Mouse (Mus musculus) granulocyte monocyte progenitor cell, adult 5-6 weeks (primary cell): ENCODE measurements around the gene 2310034G01Rik. TPM values are rescaled to one million over a fixed set of nuclear protein-coding genes. Genes with fewer than 3 reads are reported as not detected.

Experiments
- ATAC-seq: replicated peaks from 2 replicates; pipeline ENCODE4 v1.8.0; 2016; ENCODE audit warnings: mild to moderate bottlenecking, moderate TSS enrichment, inconsistent platforms; ENCODE audit not compliant: poor library complexity, severe bottlenecking
- total RNA-seq, 2 experiments: library from RNA; stranded (forward) in 1 of 2; stranded (reverse) in 1 of 2; fragments of 200-712, 200-1000 nt in 1 of 2; fragments of >200 nt in 1 of 2; fragmentation: Nextera tagmentation in 1 of 2; gene quantifications; 2 replicates each; pipeline ENCODE4 v1.2.3; 2014 to 2017

Gene 2310034G01Rik
- total RNA-seq, 2 experiments from 2014 or later = 1.4 to 5.6 TPM

DNA sequence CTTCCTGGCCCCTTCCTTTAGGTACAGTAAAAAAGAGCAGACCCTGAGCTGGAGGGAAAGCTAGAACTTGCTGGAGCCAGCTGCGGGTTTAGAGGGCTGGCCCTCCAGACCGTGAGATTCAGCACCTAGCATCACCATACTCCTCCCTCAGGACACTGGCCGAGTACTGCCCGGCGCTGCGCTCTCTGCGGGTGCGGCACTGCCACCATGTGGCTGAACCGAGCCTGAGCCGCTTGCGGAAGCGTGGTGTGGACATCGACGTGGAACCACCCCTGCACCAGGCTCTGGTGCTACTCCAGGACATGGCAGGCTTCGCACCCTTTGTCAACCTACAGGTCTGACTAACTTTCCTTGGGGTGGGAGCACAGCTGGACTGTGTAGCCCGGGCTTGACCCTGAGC is 20.2 kb downstream of the 2310034G01Rik start:
- ATAC-seq = peak; percentile 78

DNA sequence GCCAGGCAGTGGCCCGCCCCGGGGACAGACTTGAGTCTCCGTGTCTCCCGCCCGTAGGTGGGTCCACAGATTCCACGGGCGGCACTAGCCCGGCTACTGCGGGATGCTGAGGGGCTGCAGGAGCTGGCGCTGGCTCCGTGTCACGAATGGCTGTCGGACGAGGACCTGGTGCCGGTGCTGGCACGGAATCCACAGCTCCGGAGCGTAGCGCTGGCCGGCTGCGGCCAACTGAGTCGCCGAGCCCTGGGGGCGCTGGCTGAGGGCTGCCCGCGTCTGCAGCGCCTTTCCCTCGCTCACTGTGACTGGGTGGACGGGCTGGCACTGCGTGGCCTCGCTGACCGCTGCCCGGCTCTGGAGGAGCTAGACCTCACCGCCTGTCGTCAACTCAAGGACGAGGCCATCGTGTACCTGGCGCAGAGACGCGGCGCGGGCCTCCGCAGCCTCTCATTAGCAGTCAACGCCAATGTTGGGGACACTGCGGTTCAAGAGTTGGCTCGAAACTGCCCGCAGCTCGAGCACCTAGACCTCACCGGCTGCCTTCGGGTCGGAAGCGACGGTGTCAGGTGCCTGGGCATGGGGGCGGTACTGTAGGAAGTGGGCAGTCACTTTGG is 21.0 kb downstream of the 2310034G01Rik start:
- no peak for ATAC-seq

DNA sequence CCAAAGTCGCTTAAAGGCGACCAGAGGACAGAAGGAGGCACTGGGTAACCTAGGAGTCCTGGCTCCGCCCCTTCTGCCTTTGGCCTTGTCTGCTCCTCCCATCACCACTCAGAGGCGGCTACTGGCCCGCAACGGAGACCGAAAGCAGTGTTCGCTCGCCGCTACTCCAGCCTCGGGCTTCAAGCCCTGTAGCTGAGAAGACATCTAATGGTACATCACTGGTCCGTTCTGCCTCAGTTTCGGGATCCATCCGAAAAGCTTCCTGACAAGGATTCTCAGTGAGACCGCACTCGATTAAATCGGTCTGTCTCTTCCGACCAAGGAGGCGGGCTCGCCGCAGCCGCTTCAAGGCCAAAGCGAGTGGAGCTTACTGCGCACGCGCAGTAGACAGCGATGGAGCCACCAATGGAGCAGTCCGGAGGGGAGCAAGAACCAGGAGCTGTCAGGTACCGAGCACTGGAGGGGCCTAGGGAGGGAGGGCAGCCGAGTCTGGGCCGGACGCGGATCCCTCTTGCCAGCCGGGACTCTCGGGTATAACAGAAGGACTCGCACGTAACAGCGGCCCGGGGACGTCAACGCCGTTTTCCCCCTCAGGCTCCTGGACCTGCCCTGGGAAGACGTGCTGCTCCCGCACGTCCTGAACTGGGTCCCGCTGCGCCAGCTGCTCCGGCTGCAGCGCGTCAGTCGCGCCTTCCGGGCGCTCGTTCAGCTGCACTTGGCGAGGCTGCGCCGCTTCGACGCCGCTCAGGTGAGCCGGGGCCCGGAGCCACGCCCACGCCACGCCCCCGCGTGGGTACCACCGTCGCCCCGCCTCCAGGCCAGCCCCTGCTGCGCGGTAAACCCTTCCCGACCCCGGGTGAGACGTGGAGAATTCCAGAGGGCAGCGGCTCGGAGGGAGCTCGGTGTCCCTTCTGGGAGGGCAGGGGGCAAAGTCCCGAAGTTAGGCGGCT is 21.7 kb downstream of the 2310034G01Rik start, which contains the start of gene Fbxl15:
Gene Fbxl15 (plus strand): TSS at position 104 of the 950 bp plus-strand sequence.
- ATAC-seq = peak; percentile 66

DNA sequence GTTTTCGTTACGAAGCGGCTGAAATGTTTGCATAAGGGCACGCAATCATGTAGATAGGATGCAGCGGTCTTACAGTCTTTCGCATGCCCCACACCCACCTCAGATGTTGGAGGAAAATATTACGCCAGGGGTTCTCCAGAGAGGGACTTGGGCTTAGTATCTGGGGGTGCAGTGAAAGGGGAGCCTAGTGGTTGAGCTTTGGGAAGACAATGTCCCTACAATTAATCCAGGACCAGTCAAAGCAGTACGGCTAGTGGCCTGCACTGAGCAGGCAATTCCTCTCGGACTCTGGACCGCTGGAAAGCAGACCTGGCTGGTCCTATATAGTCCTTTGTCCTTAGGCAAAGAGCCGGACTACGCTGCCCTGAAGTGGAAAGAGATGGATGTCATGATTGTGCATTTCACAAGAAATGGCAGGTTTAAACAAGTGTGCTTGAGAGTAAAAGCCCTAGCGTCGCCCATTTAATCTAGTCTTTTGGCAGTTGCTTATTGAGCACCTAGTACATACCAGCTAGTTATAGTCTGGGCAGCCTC is 22.5 kb downstream of the 2310034G01Rik start:
- no peak for ATAC-seq

DNA sequence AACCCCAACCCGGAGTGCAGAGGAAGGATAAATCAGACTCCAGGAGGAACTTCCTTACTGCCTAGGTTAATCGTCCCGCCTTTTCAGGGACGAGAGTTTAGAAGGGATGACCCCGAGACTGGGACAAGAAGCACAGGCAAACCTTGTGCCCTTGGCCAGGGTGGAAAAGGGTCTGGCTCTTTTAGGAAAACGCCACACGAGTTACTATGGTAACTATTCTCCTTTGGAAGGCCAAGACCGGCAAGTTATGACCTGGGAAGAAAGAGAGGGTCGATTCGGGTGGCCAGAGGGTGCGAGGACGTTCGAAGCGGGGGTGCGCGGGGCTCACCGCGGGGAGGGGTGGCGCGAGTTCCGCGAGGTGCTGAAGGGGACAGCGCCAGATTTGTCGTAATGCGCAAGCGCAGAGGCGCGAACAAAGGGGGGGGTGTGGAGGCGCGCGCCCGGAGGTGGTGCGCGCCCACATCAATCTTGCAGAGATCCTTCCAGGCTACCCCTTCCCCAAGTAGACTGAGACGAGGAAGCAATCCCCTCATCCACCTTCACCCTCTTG is 23.3 kb downstream of the 2310034G01Rik start, which contains the start of gene Psd:
Gene Psd (minus strand): TSS at position 401 of the 550 bp plus-strand sequence.
- ATAC-seq = peak; percentile 25; the same call in 1 of the 2 replicates

DNA sequence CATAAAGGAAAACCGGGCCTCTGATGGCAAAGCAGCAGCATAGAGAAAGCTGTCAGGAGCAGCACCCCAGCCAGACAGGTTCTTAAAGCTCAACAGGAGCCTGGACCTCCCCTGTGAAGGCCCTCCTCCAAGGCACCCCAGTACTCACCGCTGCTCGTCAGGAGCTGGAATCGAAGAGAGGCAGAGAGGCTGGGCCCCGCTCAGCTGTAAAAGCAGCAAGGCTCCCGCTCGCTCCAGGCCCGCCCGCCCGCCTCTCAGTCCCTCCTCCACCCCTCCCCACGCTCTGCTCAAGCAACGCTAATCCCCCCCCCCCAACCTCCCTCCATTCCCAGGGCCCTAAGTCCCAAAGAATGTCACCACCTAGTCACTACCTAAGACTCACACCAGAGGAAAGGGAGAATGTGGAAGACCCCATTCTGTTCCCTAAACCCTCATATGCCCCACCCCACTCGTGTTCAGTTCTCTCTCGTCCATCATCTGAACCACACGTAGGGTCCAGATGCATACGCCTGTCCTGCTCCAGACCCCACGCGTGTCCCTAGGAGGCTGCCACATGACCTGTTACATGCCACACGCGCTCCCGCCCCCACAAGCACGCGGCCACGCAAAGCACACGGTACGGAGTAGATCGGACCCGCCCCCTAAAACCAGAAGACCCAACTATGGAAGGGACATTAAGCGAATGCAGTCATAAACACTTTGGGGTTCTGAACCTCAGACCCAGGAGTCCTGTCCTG is 23.9 kb downstream of the 2310034G01Rik start:
- no peak for ATAC-seq

DNA sequence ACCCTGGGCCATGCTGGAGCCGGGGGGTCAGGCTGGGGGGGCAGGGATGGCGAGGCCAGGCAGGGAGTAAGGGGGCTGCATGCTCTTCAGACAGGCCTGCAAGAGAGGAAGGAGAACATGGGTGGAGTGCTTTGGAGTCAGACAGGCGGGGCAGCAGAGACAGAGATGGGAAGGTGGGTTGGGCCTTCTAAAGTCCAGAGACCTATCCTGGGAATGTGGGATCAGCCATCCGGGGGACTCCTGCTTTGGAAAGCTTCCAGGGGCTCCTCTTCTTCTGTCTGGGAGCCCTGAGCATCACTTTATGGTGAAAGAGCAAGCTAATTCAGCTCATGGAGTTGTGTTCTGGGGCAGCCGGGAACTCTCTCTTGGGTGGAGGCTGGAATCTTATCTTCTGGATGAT is 25.2 kb downstream of the 2310034G01Rik start:
- ATAC-seq = no peak

DNA sequence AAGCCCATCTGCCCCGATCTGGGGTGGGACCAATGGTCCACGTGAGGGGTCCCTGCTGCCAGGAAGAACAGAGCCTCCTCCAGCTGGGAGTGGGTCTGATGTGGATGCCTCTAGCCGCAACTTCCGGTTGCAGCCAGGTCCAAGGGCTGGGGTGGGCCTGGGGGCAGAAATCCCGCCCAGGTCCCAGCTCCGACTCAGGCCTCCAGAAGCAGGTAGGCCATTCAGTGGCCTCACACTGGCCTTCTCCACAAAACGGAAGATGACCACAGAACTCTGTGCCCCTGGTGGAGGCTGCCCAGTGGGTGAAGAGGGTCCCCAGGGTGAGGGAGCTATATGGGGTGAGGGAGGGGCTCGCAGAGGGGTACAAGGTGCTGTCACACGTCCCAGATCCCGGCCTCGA is 25.7 kb downstream of the 2310034G01Rik start:
- ATAC-seq = no peak

DNA sequence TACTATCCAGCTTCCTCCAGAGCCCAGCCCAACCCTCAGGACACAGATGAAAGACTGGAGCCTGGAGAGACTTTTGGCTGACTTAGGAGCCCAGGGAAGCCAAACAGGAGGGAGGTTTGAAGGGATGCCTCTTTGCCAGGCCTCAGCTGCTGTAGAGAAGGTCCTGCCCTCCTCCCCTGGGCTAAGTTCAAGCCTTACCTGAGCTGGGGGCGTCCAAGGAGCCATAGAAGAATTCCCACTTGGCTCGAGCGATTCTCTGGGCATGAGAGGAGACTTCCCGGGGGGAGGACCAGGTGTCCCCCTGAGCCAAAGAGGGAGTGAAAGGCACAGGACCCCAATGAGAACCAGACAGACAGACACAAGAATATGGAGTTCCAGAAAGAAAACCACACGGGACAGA is 26.4 kb downstream of the 2310034G01Rik start:
- no peak for ATAC-seq

DNA sequence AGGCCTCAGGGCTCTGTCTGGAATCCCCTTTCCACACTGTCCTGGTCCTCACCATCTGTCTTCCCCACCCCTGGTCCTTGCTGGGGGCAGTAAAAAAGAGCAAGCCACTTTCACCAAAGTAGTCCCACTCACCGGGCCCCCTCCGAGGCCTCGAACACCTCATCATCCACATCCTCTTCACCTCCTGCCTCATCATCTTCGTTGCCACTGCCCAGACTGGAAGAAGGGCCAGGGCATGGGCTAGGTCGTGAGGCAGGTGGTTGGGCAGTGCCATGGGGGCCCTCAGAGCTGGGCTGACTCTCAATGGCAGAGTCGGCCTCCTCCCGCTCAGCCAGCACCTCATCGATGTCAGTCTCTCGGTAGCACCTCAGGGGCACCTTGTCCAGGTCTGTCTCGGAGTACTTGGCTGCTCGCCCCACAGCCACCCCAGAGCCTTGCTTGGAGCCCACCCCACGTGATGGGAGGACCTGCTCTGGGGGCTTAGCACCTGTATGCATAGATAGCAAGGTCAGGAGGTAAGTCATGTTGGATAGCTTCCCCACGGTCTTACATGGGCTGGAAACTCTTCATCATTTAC is 27.0 kb downstream of the 2310034G01Rik start:
- no peak for ATAC-seq

DNA sequence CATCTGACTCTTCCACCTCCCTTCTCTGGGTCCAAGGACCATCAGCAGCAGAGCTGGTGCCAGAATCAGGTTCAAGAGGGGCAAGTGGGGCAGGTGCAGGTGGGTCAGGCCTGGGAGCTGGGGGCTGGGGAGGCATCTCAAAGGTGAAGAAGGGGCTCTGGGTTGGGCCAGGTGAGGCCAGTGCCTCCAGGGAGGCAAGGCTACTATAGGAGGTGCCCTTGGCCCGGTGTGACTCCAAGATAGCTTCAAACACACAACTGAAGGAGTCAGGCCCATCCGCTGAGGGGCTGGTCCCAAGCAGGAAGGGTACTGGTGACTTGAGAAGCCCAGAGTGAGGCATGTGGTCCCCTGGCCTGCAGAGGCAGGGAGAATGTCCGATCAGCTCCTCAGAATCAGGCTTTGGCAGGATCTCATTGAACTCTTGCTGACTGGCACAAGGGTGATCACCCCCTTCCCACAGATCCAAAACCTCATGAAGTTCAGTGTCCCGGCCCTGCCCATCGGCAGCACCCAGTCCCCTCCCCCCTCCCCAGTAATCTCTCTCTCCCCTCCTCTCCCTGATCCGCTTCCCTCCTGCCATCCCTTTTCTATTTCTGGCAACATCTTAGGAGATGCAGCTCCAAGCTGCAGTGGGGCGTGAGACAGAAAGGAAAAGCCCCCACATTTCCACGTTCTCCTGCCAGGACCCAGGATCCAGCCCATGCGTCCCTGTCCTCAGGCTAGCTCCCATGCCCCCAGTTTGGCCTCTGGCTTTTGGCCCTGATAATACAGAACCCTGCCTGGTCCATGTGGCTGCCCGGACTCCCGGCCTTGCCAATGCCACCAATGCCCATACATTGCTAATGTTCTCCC is 27.7 kb downstream of the 2310034G01Rik start:
- ATAC-seq = no peak

DNA sequence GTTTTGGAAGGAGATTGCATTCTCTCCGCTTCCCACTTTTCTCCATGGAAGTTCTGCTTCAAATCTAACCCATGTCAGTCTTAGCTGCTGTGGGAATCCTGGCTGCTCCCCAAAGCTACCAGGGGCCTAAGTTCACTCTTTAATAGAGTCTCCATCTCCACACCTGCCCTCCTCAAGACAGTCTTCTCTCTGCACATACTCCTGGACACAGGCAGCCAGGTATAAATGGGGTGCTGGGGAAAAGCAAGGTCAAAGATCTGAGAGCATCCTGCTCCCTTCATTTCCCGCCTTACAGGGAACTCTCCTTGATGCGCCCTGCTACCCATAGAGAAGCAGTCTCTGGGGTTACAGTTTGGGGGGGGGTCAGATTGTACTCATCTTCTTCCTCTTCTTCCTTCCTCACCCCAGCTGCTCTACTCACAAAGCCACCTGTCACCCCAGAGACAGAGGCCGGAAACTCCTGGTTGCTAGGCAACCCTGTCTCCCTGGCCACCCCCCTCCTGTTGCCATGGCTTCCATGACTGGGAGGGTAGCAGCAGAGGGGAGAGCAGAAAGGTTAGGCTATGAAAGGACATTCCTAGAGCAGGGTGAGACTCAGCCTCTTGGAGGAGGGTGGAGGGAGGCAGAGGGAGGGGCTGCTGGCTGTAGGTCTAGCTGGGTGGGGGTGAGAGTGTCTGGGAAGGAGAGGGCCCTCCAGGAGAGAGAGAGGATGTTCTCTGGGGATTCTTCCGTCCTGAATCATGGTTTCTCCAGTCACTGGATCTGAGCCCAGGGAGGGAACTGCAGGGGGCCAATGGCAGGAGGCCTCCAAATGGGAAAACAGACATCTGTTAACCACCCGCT is 28.8 kb downstream of the 2310034G01Rik start:
- no peak for ATAC-seq

DNA sequence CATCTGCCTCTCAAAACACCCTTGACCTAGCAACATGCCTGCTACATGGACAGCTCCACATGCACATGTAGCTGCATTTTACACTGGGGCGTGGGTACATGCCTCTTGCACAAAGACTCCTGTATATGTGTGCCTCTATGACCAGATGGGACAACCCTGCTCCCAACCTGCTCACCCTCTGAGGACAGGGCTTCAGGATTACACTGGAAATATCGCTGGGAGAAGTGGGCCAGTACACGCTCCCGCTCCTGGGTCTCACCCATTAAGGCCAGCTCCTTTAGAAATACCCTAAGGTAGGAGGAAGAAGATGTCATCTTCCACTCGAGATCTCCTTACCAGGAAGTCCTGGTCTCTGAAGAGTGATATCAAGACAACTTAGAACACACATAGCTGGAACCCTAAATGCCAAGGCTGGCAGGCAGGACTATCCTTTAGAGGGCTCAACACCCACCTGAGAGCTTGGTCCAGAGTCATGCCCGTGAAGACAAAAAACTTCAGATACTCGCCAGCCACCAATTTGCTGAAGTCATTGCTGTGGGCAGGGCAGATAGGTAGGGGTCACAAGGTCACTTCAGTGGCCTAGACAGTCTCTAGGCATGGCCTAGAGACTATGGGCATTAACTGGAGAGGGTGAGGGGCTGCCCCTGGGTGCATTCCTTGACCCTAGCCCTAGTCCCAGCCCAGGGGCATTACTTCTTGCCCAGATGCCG is 29.9 kb downstream of the 2310034G01Rik start:
- no peak for ATAC-seq

DNA sequence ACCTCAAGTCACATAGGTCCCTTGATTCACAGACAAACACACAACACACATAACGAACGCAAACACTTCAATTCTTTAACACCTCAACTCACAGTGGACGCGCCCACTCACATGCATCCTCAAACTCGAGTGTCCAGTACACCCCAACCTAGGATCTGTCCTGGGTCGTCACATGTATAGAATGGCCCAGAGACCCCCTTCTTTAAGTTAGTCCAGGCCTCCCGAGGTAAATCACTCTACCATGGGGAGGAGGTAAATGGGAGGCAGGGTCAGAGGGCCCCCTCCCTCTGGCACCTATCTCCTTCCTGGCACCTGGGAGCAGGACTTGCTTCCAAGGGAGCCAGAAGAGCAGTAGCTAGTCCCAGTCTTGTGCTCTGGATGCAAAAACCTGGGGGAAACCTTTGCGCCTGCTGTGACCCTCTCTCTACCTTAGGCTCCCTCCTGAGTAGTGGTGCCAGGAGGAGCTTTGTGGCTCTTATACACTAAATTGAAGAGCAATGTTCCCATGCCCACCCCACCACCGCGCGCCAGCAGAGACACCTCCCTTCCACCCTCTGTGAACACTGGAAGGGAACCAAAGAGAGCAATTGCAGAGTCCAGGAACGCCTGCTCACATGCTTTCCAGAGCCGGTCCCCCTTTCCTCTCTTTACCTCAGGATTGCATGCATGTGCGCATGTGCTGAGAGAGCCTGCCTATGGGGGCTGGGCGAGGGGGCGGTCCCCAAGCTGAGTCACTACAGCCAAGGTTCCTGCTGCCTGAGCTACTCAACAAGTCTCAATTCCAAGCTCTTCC is 31.3 kb downstream of the 2310034G01Rik start:
- ATAC-seq = 0 out of 2 replicates have a peak, but pooled peaks have one; percentile 32

DNA sequence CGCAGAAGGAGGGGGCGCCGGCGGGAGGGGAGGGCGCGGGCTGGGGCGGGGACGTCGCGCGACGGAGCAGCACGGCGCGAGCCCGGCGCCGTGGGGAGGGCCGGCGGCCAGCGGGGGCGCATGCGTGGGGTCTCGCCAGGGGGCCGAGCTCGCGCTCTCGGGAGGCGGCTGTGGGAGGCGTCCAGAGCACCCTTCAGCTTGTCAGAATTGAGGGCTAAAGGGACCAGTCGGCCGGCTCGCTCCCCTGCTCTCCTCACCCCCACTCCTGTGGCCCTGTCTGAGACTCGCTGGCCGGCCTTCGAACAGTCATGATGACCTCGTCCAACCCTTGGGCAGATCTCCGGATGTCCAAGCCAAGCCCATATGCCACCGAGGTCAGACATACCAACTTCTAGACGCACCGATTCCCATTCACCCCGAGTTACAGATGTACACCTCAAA is 32.1 kb downstream of the 2310034G01Rik start:
- ATAC-seq = no peak

DNA sequence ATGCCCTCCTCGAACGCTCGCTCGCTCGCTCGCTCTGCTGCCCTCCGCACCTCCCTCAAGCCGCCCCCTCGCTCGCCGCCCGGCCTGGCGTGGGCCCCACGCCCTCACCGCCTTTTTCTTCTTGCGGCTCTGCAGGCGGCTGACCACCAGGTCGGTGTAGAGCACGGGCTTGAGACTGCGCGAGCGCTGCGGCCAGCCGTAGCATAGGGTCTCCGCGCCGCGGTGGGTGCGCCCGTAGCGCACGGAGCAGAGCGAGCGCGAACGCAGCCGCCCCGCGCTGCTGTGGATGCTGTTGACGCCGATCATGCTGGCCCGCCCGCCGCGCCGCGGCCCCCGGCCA is 32.6 kb downstream of the 2310034G01Rik start:
- ATAC-seq = no peak
